Mouse (Mus musculus): ENCODE measurements around the gene Kif1a.

DNA sequence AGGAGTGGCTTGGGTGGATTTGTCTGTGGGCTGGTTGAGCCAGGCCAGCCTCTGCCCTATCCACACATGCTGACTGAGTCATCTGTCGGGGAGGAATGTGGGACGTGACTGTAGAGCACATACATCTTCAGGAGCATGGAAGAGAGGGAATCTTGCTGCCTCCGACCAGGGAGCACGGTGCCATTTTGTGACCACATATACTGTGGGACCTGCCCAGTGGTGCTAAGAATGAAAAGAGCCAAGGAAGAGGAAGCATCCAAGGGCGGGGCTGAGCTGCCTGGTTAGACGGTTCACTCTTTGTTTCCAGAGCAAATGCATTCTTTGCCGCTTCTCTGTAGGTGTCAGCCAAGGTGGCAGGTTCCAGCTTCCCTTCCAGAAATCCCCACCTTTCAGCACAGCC is 123.1 kb downstream of the Kif1a start:
- TF ChIP-seq CTCF (IDR thresholded peaks at IDR 0.05; ENCODE audit: low read depth) (no peak), EP300 (IDR thresholded peaks at IDR 0.05; ENCODE audit: low read depth) (no peak)

Measured in heart, postnatal 0 days (tissue).